Mouse (Mus musculus): ENCODE measurements at regions not wholly inside any gene's neighbourhood (a gene's known extent, or its start where the extent isn't known, plus 50 kb on each side); places are given as distances from the start of the nearest gene placed in this dataset.

DNA sequence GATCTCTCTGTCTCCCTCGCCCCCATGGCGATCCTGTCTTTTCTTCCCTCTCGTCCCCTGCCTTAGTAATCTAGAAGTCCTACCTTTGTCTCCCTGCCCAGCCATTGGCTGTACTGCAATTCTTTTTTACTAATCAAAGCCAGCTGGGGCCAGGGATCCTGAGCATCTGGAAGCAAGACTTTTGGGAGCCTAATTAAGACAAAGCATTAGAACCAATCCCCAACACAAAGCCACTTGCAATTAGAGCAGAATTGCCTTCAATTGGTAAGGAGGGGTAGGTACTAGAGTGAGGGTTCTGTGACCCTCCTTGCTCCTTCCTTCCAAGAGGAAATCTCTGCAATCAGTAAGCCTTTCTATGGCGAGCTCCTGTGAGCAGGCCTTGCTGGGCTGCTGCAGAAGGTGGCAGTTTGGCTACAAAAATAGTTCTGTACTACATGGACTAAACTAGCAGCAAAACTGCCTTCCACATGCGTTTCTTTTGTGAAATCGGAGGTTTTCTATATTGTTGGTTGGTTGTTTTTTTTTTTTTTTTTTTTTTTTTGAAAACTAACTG is 272.9 kb downstream of the Rnf152 start:
- TF ChIP-seq CTCF (IDR thresholded peaks at IDR 0.05) (no peak), EP300 (IDR thresholded peaks at IDR 0.05) (no peak)
